Mouse (Mus musculus): Measurements from ENCODE around the gene Map2k1. TPM values are rescaled to one million over a fixed set of nuclear protein-coding genes. Genes with fewer than 3 reads are reported as not detected.

The Map2k1 gene
- polyA plus RNA-seq (2012; rRNA removed) = 119 and 128 TPM in 2 replicates

DNA sequence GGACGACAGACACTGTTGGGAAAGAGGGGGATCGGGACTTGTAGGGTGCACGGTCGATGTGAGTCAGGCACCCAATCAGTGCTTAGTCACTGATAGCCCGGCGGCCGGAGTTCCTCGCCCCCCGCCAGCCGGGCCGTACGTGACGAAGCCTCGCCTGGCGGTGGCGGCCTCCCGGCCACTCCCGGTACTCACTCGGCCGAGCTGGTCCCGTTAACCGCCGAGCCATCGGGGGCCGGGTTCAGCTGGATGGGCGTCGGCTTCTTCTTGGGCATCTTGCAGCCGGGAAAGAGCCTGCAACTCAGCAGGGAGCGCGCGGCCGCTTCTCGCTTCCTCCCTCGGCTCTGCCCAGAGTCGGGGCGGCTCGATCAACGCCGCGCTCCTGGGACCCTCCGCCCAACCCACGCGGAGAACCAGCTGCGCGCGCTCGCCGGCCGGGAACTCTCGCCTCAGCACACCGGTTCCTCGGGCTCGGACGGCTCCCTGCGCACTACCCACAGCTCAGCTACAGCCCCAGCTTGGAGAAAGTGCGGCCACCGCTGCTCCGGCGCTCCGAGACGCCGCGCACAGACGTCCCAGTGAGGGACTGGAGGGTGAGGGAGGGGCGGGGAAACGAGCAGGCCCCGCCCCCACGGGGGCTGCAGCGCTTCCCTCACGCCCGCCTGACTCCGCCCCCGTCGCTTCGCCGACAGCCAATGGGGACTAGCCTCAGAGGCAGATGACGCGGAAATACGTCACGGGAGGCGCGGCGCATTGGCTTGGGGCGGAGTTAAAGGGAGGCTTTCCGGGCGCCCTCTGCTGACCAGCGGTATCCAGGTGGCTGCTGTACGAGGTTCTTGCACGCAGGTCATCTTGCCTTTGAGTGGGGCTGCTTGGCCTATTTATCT, at the start of gene Map2k1:
Gene Map2k1 (minus strand): TSS at position 611 of the 884 bp plus-strand sequence.

DNA sequence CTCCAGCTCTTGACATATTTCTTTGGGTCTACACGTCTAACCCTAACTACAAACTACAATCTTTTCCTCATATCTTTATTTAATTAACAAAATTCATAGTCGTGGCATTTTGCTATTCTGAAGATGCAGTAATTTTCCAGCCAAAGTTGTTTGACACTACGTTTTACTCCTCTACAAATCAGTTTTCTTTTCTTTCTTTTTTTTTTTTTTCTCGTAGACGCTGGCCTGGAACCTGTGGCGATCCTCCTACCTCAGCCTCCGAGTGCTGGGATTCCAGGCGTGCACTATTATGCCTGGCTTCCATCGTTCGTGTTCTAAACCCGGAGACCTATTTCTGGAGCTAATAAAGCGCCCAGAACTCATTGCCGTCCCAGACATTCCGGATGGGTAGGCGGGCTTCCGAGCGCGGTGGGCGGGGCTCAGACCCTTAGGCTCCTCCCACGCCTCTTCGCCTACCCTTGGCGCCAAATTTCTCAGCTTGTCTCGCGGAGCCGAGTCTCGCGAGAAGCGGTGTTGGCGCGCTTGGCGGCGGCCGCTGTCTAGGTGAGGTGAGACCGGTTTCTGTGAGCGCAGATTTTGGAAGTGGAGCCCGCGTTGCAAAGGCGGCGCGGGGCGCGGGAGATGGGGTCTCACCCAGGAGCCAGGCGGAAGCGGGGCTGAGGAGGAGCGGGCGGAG, 27.8 kb upstream of the Map2k1 start, which contains the start of gene Tipin:
Gene Tipin (plus strand): TSS at position 477 of the 676 bp plus-strand sequence.

DNA sequence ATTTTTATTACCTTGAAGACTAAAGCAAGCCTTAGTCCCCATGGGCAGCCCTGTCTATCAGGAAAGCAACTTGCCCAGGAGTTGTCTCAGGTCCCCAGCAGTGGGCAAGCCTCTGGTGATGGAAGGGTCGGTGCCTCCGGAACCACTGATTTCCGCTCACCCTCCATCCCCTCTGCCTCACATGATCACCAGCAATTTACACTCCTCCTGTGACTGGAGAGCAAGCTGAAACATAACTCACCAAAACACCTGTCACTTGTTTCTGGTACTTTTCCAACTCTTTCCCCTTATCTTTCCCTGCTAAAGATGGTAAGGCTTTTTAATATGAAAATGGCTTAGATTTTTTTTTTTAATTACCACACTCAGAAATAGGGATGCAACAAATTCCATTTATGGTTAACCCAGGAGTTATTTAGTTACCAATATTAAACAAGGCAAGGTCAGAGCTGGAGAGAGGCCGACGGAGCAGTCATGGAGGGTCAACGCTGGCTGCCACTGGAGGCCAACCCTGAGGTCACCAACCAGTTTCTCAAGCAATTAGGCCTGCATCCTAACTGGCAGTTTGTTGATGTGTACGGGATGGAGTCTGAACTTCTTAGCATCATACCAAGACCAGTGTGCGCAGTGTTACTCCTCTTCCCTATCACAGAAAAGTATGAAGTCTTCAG, 18.5 kb downstream of the Map2k1 start, which contains the start of gene Uchl4:
Gene Uchl4 (plus strand): TSS at position 434 of the 668 bp plus-strand sequence.

DNA sequence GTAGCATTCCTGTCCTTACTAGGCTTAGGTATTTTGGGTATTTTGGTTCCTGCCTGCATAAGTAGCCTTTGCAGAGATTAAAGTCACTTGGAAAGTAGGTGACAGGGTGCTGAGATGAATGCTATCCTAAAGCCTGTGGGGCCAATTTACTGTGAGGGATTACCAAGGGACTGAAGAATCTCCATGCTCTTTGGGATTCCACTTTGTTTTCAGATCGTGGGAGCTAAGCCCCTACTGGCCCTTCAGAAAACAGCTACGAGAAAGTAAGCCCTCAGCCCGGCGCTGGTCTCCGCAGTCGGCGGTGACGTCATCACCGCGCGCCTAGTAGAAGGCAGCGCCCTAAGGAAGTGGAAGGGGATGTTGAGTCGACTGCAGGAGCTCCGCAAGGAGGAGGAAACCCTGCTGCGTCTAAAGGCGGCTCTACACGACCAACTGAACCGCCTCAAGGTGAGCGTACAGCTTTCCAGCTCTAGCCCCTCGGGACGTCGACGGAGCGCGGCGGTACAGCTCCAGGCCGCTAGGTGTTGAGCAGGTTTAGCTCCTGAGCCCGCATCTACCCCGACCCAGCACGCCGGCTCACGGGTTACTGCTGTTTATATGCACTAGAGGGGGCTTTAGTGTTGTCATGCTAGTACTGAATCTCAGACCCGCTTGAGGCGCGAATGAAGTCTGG, 74.3 kb downstream of the Map2k1 start, which contains the start of gene Snapc5:
Gene Snapc5 (plus strand): TSS at position 301 of the 673 bp plus-strand sequence.

DNA sequence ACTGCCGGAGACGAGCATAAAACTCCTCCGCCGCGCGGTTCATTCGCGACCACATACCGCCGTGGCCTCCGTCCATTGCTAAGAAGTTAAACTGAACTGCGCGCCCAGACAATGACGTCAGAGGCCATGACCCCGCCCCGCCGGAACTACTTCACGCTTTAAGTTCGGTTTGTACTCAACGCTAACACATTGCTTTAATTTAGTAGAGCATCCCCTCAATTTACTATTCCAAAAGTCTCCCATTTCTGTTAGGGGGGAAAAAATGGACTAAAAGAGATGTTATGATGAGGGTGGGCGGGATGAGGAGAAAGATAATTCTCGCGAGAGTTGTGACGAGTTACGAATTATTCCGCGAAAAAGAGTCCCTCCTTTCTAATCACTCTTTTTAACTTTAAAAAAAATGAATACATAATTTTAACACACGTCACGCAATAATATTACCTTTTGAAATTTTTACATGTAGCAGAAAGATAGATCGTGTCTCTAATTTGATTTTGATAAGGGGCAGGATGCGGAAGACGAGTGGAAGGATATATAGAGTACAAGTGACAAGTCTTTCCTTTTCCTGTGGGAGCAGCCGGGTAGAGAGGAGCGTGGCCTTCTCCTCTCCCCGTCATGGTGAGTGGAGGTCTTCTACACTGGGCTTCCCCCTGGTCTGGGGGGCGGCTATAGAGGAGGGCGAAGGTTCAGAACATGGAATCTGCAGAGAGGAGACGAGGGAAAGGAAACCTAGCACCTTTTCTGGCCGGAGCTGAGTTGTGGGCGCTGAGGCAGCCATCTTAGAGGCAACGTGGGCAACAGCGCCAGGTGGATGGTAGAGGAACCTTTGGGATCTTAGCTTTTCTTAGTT, 80.4 kb downstream of the Map2k1 start, which contains the start of the genes Zwilch and Rpl4:
Gene Zwilch (minus strand): TSS at position 289 of the 850 bp plus-strand sequence.
Gene Rpl4 (plus strand): TSS at position 560 of the 850 bp plus-strand sequence.

Other genes with a start within 250 kb of the Map2k1 start
- 60.4 and 62.2 TPM in 2 replicates for gene Smad6, start 231.6 kb downstream of the Map2k1 start, polyA plus RNA-seq (2012; rRNA removed)
- gene Lctl, start 136.5 kb downstream of the Map2k1 start, polyA plus RNA-seq (2012; rRNA removed) = 0.15 and 0.35 TPM in 2 replicates
- 2.0 and 2.3 TPM in 2 replicates for gene Zwilch, start 80.5 kb downstream of the Map2k1 start, polyA plus RNA-seq (2012; rRNA removed)
- gene Rpl4, start 80.3 kb downstream of the Map2k1 start, polyA plus RNA-seq (2012; rRNA removed) = 301 and 448 TPM in 2 replicates
- gene Snapc5, start 74.4 kb downstream of the Map2k1 start, polyA plus RNA-seq (2012; rRNA removed) = 5.5 and 7.4 TPM in 2 replicates
- not detected in 2 replicates for gene Uchl4, start 18.4 kb downstream of the Map2k1 start, polyA plus RNA-seq (2012; rRNA removed)
- gene Tipin, start 27.9 kb upstream of the Map2k1 start, polyA plus RNA-seq (2012; rRNA removed) = 1.8 and 2.9 TPM in 2 replicates
- gene Dis3l, start 87.7 kb upstream of the Map2k1 start, polyA plus RNA-seq (2012; rRNA removed) = 8.0 and 10.0 TPM in 2 replicates
- 0.15 and 0.22 TPM in 2 replicates for gene Megf11, start 132.0 kb upstream of the Map2k1 start, polyA plus RNA-seq (2012; rRNA removed)

All from colon, adult 2 months (tissue).